Mouse (Mus musculus) hindbrain, embryonic 13.5 days (tissue): ENCODE results near the gene Sebox. TPM values are rescaled to one million over a fixed set of nuclear protein-coding genes. Genes with fewer than 3 reads are reported as not detected.

Source experiments
- ATAC-seq: fragments of 200-750 bp; cut with Nextera tagmentation; 2 replicates; pipeline ENCODE4 v1.8.0; 2017; ENCODE audit warnings: moderate TSS enrichment; ENCODE audit not compliant: low FRiP score
- H3K27ac ChIP-seq: fragments of 300-500 bp; sonication (generic); 2 replicates; pipeline ENCODE4 v1.5.1; 2015; ENCODE audit warnings: inconsistent platforms, mild to moderate bottlenecking, moderate library complexity
- H3K27me3 ChIP-seq: fragments of 300-500 bp; sonication (generic); 2 replicates; pipeline ENCODE4 v1.6.1; 2015; ENCODE audit warnings: mild to moderate bottlenecking, inconsistent platforms
- H3K36me3 ChIP-seq: fragments of 300-500 bp; sonication (generic); 2 replicates; pipeline ENCODE4 v1.6.1; 2015; ENCODE audit warnings: mild to moderate bottlenecking, inconsistent platforms
- H3K4me1 ChIP-seq: fragments of 300-500 bp; sonication (generic); replicated peaks from 2 replicates; pipeline ENCODE4 v1.6.1; 2015; ENCODE audit warnings: inconsistent platforms
- H3K4me2 ChIP-seq: fragments of 300-500 bp; sonication (generic); 2 replicates; pipeline ENCODE4 v1.6.1; 2015; ENCODE audit warnings: inconsistent platforms, mild to moderate bottlenecking, moderate library complexity
- H3K4me3 ChIP-seq: fragments of 300-500 bp; sonication (generic); 2 replicates; pipeline ENCODE4 v1.5.1; 2015; ENCODE audit warnings: mild to moderate bottlenecking, inconsistent platforms
- H3K9ac ChIP-seq: fragments of 300-500 bp; sonication (generic); 2 replicates; pipeline ENCODE4 v1.6.1; 2015; ENCODE audit warnings: mild to moderate bottlenecking, inconsistent platforms
- H3K9me3 ChIP-seq: fragments of 300-500 bp; sonication (generic); 2 replicates; pipeline ENCODE4 v1.6.1; 2016; ENCODE audit warnings: inconsistent platforms
- WGBS: fragments of 180-500 bp; shearing (Covaris S2); methylation state at CpG from one replicate; pipeline ENCODE4 v1.1.7; 2015; 5-methylcytosine and 5-hydroxymethylcytosine counted together
- polyA plus RNA-seq: library from polyadenylated mRNA; unstranded; fragments of >200 nt; fragmentation: Nextera tagmentation; extraction: Ambion mirVana; gene quantifications from 2 replicates; pipeline ENCODE4 v1.2.1, GENCODE M21; 2015

Gene Sebox
- polyA plus RNA-seq, 1 experiment from 2014 or later, result 0.13 TPM

DNA sequence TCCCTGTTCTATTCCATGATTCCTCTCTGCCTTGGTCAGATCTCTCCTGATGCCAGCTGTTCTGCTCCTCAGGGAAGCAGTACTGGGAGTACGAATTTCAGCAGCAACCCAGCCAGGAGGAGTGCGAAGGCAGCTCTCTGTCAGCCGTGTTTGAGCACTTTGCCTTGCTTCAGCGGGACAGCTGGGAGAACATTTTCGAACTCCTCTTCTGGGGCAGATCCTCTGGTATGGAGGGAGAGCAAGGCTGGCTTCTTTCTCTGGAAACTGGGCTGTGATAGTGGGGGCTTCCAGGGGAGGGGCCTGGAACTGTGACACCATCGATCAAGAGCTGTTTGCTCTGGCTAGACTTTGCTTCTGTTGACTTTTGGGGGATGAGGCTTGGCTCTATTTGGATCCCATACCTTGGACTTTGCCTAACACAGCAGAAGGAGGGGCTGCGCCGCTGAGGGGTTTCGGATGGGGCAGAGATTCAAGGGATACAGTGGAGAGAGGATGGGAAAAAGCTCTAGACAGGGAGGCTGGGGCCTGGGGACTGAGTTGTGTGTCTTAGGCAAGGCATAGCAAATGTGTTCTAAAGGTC lies 2.5 kb upstream of the Sebox start:
- Histone ChIP-seq H3K27me3 (peaks cover 27% of the 10 kb centered on the region), H3K27ac (no peak overlapping the region), H3K9ac (peak overlapping the region; percentile 53; the same call in 1 of the 2 replicates), H3K36me3 (peaks cover 7% of the 10 kb centered on the region), H3K4me2 (peak overlapping the region; percentile 18; the same call in 1 of the 2 replicates), H3K9me3 (no peaks in the 10 kb centered on the region), H3K4me1 (peaks cover 20% of the 10 kb centered on the region), H3K4me3 (peak overlapping the region; percentile 18)
- 79% methylated on average over 9 of the region's 9 CpGs for WGBS
- no peak for ATAC-seq

DNA sequence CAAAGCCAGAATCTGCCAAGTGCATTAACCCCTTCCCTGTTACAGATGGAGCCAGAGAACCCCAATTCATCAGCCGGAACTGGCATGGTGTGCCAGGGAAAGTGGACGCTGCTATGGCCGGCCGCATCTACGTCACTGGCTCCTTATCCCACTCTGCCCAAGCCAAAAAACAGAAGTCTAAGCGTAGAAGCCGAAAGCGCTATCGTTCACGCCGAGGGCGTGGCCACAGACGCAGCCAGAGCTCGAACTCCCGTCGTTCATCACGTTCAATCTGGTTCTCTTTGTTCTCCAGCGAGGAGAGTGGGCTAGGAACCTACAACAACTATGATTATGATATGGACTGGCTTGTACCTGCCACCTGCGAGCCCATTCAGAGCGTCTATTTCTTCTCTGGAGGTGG lies 1.7 kb upstream of the Sebox start:
- Histone ChIP-seq H3K4me3 (no peak overlapping the region), H3K9me3 (no peaks in the 10 kb centered on the region), H3K4me1 (peaks cover 11% of the 10 kb centered on the region), H3K36me3 (peaks cover 16% of the 10 kb centered on the region), H3K9ac (no peak overlapping the region), H3K27ac (no peak overlapping the region), H3K4me2 (0 out of 2 replicates have a peak overlapping the region, but pooled peaks have one; percentile 13), H3K27me3 (peaks cover 27% of the 10 kb centered on the region)
- ATAC-seq, result no peak
- 86% methylated on average over 20 of the region's 20 CpGs for WGBS

DNA sequence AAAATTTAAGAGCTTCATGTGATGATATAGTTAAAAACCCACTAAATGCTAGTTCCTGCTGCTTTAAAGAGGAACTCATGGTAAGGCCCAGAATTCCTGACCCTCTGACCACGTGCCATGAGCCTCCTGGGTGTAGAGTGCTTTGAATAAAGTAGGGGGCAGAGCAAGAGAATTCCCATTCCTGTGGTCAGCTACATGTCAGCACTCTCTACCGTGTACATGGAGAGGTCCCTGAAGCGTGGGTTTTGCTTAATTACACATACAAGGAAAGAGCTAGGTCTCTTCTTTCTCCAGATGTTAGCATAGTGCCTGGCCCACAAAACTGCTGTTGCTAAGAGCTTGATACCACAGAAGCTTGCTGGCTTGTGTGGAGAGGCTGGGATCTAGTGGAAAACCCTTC lies 2.2 kb downstream of the Sebox start:
- peaks cover 11% of the 10 kb centered on the region for H3K27me3 ChIP-seq
- H3K4me2 ChIP-seq, result no peak overlapping the region
- no peak overlapping the region for H3K27ac ChIP-seq
- H3K4me3 ChIP-seq, result no peak overlapping the region
- no peak overlapping the region for H3K9ac ChIP-seq
- peaks cover 44% of the 10 kb centered on the region for H3K36me3 ChIP-seq
- H3K4me1 ChIP-seq, result no peaks in the 10 kb centered on the region
- WGBS, result 85% methylated on average over 3 of the region's 3 CpGs
- ATAC-seq, result no peak
- no peaks in the 10 kb centered on the region for H3K9me3 ChIP-seq

DNA sequence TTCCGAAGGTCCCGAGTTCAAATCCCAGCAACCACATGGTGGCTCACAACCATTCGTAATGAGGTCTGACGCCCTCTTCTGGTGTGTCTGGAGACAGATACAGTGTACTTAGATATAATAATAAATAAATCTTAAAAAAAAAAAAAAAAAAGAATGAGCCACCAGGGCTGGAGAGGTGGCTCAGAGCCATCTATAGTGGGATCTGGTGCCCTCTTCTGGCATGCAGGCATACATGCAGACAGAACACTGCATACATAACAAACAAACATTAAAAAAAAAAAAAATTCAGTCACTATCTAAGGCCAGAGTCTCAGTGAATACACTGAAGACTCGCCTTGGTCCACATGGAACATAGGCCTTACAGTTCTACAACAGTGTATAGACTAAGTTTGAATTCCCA lies 5.9 kb downstream of the Sebox start:
- Histone ChIP-seq H3K4me3 (no peak overlapping the region), H3K4me1 (peaks cover 21% of the 10 kb centered on the region), H3K27ac (no peak overlapping the region), H3K27me3 (no peaks in the 10 kb centered on the region), H3K36me3 (peaks cover 46% of the 10 kb centered on the region), H3K9me3 (no peaks in the 10 kb centered on the region), H3K9ac (no peak overlapping the region), H3K4me2 (no peak overlapping the region)
- ATAC-seq, result no peak
- WGBS, result 83% methylated on average over 5 of the region's 5 CpGs

DNA sequence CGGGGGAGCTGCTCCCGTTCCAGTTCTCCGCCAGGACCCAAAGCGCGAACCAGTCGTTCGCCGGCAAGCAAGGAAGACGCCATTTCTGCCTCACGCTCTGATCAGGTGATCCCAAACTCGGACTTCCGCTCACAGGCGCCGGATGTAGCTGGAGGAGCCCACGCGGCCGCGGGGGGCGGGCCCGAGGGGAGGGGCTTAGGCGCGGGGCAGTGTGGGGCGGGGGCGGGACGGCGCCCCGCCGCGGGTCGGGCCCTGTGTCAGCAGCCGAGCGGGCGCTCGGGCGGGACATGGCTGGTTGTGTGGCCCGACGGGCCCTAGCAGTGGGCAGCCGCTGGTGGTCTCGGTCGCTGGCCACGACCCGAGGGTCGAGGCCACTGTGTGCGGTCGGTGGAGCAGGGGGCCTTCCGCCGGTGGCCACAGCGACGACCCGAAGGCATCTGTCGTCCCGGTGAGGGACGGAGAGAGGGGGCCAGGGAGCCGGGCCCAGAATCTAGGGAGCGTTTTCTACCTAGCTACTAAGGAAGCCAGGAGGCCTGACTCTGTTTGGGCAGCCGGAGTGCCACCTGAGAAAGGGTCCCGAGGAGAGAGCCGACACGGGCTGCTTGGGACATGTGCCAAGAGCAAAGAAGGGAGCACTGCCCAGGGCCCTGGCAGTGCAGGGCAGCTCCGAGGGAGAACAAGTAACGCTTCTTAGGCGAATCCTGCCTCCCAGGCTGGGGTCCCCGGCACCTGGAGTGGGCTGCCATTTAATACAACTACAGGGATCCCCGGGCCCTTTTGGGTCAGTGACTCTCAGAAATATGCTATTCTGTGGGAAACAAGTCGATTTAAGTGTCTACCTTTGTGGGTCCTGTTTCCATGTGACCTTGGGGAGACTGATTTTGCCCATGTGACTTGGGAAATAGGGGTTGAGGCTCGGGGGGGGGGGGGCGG lies 9.0 kb downstream of the Sebox start, which contains the start of the genes Tmem199 and Poldip2:
Gene Tmem199, minus strand, starts transcription at position 148 of the 933 bp plus-strand sequence.
Gene Poldip2, plus strand, starts transcription at position 169 of the 933 bp plus-strand sequence.
- H3K27me3 ChIP-seq, result no peaks in the 10 kb centered on the region
- H3K9me3 ChIP-seq, result no peaks in the 10 kb centered on the region
- ATAC-seq, result peak; percentile 95
- under 1% methylated on average over 60 of the region's 67 CpGs for WGBS
- H3K4me1 ChIP-seq, result peaks cover 21% of the 10 kb centered on the region
- H3K9ac ChIP-seq, result peak within 1 kb of the TSS; percentile 97
- peak within 1 kb of the TSS; percentile 88 for H3K4me3 ChIP-seq
- peak within 1 kb of the TSS; percentile 94 for H3K4me2 ChIP-seq
- peaks cover 48% of the 10 kb centered on the region for H3K36me3 ChIP-seq
- H3K27ac ChIP-seq, result peak within 1 kb of the TSS; percentile 91

DNA sequence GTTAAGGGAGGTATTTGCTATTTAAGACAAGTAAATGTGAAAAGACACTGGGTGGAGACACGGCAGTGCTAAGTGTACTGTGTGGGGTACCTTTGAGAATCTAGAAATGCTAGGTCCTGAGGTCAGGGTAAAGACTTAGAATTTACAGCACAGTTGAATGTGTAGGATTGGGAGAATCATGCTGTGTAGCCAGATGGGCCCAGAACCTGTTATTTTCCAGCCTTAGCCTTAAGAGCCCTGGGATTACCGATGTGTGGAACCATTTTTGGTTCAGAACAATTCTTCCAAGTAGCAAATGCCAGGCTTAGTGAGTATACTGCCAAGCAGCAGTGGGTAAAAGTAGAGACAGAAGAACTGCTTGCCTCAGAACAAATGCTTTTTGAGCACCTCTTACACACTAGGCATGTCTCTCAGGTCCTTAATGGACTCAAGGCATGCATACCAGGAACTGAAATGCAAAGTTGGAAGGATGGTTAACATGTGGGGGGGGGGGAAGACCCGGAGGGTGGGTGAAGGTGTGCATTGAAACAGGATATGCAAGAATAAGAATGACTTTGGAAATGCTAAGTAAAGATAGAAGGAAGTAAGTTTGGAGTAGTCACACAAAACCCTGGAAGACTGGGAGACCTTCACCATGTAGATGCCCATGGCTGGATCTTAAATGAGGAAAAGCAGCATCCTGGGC lies 10.0 kb downstream of the Sebox start:
- H3K4me1 ChIP-seq, result peaks cover 21% of the 10 kb centered on the region
- H3K4me3 ChIP-seq, result peak overlapping the region; percentile 88
- H3K9me3 ChIP-seq, result no peaks in the 10 kb centered on the region
- ATAC-seq, result no peak
- 86% methylated on average over 3 of the region's 3 CpGs for WGBS
- H3K27me3 ChIP-seq, result no peaks in the 10 kb centered on the region
- H3K27ac ChIP-seq, result no peak overlapping the region
- H3K36me3 ChIP-seq, result peaks cover 48% of the 10 kb centered on the region
- peak overlapping the region; percentile 97 for H3K9ac ChIP-seq
- peak overlapping the region; percentile 94 for H3K4me2 ChIP-seq

DNA sequence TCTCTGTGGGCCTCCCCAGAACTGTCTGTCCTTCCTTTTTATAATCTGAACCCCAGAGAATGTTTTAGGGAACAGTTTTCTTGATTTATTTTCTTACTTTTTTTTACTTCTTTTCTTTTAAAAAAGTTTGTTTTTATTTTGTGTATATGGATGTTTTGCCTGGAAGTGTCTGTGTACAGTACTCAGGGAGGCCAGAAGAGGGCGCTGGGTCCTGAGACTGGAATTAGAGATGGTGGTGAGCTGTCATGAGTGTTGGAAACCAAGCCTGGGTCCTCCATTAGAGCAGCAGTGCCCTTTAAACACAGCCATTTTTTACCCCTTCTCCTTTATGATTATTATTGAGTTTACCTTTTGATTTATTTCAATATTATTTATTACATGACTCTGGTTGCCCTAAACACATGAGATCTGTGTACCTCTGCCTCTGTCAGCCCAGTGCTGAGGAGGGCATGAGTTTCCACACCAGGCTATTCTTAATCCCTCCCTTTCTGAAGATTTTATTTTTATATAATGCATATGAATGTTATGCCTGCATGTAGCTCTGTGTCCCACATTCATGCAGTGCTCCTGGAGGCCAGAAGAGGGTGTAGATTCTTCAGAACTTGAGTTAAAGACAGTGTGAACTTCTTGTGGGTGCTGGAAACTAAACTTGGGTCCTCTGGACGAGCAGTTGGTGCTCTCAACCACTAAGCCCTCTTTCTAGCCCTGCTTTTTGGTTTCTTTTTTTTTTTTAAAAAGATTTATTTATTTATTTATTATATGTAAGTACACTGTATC lies 12.5 kb downstream of the Sebox start:
- no peak overlapping the region for H3K27ac ChIP-seq
- WGBS, result 63% methylated on average over 2 of the region's 2 CpGs

DNA sequence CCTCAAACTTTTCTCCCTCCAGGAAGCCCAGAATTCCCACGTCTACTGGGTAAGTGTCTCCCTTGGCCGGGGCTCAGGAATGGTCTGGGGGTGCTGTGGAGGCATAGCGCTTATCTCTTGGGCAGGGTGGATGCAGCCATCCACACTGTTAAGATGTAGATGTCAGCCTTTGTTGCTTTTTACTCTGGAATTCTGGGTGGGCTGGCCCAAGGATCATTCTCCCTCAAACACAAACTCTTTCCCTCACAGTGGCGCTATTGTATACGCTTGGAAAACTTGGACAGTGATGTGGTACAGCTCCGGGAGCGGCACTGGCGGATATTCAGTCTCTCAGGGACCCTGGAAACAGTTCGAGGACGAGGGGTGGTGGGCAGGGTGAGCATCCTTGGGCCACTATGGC lies 15.7 kb downstream of the Sebox start:
- Histone ChIP-seq H3K36me3 (peaks cover 94% of the 10 kb centered on the region), H3K4me3 (no peak overlapping the region), H3K9ac (0 out of 2 replicates have a peak overlapping the region, but pooled peaks have one; percentile 5), H3K27me3 (no peaks in the 10 kb centered on the region), H3K4me2 (no peak overlapping the region), H3K4me1 (peaks cover 1% of the 10 kb centered on the region), H3K9me3 (no peaks in the 10 kb centered on the region), H3K27ac (no peak overlapping the region)
- 92% methylated on average over 10 of the region's 10 CpGs for WGBS
- ATAC-seq, result no peak

More for the DNA sequence above, 12.5 kb downstream of the Sebox start:
- Histone ChIP-seq H3K36me3 (peaks cover 62% of the 10 kb centered on the region), H3K27me3 (no peaks in the 10 kb centered on the region), H3K4me2 (no peak overlapping the region), H3K9ac (no peak overlapping the region), H3K4me3 (no peak overlapping the region), H3K4me1 (peaks cover 21% of the 10 kb centered on the region), H3K9me3 (no peaks in the 10 kb centered on the region)
- no peak for ATAC-seq

DNA sequence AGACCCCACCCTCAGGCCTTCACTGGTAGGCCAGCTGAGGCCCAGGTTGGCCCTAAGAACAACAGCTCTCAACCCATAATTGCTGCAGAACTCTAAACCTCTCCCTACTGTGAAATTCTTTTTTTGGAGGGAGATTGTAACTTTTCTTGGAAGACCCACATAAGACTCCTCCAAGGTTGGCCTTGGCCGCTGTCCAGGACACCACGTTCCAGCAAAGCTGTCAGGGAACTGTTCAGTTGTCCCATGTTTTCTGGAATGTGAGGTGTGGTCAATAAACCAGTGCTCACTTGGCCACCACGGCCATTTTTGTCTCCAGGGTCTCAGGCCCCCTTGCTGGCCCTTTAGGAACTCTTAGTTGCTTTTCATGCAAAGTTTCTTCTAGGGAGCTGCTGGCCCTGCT lies 18.6 kb downstream of the Sebox start:
- Histone ChIP-seq H3K9ac (no peak overlapping the region), H3K4me3 (no peak overlapping the region), H3K36me3 (peaks cover 96% of the 10 kb centered on the region), H3K4me2 (no peak overlapping the region), H3K9me3 (no peaks in the 10 kb centered on the region), H3K4me1 (0 out of 2 replicates have a peak, but pooled peaks cover 5% of the 10 kb centered on the region), H3K27me3 (no peaks in the 10 kb centered on the region), H3K27ac (no peak overlapping the region)
- no peak for ATAC-seq
- 95% methylated on average over 3 of the region's 3 CpGs for WGBS

DNA sequence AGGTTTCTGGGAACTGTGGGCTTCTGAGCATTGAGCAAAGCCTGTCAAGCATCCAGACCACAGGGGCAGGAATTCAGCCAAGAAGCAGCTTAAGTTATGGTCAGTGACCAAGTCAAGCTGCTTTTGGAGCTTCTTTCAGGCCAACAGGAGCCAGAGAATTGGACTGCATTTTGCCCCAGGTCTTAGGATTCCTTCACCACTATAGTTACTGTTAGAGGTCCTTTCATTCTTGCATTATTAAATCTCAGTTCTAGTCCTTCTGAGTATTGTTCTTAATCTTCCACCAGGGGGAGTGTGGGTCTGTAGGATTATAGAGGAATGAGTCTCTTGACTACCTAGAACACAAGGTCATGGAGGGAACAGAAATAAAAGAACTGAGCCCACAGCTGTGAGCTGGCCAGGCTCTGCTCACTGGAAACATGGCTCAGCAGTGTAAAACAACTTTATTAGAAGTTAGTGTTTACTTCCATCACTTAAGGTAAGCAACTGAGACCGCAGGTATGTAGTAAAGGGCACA lies 19.3 kb downstream of the Sebox start:
- Histone ChIP-seq H3K4me3 (no peak overlapping the region), H3K9me3 (no peaks in the 10 kb centered on the region), H3K36me3 (peaks cover 100% of the 10 kb centered on the region), H3K27ac (peak overlapping the region; percentile 53; the same call in 1 of the 2 replicates), H3K27me3 (no peaks in the 10 kb centered on the region), H3K9ac (no peak overlapping the region), H3K4me1 (0 out of 2 replicates have a peak, but pooled peaks cover 5% of the 10 kb centered on the region), H3K4me2 (no peak overlapping the region)
- no peak for ATAC-seq
- WGBS, result 96% methylated on average over 1 of the region's 1 CpGs

DNA sequence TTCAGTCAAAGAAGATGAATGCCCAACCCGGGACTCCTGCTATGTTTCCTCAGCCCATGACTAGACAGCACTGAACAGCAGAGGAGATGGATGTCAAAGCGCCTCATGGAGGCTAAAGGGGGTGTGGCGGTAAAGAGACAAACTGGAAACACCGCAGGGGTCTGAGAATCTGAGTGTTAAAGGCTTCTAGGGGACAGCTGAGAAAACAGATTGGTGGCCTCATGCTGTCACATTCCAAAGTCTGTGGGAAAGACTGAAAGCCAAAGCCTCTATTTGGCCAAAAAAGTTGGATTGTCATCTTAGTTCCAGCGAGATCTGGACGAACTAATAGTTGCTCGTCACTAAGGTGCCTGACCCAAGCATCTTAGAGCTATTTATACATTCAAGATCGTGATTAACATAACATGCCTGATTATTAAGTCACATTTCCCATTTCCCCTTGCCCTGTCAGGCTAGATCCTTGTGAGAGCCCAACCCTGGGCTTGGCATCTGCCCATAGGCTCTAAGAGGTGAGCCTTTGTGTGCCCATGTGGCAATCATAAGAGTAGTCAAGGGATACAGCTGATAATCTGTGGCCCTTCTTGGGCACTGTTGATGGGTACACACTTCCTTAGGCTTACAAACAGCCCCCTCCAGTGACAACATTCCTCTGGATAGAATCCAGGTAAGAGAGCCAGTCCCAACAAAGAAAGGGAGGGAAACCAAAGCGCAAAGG lies 20.2 kb downstream of the Sebox start:
- ATAC-seq, result no peak
- H3K4me3 ChIP-seq, result no peak overlapping the region
- H3K9me3 ChIP-seq, result no peaks in the 10 kb centered on the region
- H3K4me1 ChIP-seq, result 0 out of 2 replicates have a peak, but pooled peaks cover 5% of the 10 kb centered on the region
- no peak overlapping the region for H3K4me2 ChIP-seq
- peaks cover 100% of the 10 kb centered on the region for H3K36me3 ChIP-seq
- H3K27me3 ChIP-seq, result no peaks in the 10 kb centered on the region
- WGBS, result 73% methylated on average over 9 of the region's 9 CpGs
- 0 out of 2 replicates have a peak overlapping the region, but pooled peaks have one; percentile 53 for H3K27ac ChIP-seq
- no peak overlapping the region for H3K9ac ChIP-seq
